Mouse (Mus musculus) T-cell, adult 2 months (primary cell): Measurements from ENCODE around the gene Anxa6.

Experiments used
- DNase-seq: peaks from one replicate; pipeline ENCODE4 v3.0.0; 2022; ENCODE audit warnings: low spot score

The Anxa6 gene

DNA sequence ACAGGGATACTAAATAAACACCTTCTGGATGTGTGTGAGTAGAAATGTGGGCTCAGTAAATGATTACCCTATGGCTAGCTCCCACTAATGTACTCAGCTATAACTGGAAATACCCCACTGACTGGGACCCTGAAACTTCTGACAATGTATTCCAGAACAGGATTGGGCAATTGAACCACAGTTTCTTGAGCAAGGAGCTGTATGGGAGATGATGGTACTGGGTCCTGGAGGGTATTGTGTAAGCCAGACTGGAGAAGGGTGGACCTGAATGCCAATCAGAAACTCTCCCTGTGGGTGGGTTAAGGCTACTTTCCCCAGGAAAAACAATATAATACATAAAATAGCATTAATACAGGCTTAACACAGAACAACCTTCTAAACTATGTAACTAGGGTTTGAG, 43.3 kb downstream of the Anxa6 start:
- DNase-seq: no peak

DNA sequence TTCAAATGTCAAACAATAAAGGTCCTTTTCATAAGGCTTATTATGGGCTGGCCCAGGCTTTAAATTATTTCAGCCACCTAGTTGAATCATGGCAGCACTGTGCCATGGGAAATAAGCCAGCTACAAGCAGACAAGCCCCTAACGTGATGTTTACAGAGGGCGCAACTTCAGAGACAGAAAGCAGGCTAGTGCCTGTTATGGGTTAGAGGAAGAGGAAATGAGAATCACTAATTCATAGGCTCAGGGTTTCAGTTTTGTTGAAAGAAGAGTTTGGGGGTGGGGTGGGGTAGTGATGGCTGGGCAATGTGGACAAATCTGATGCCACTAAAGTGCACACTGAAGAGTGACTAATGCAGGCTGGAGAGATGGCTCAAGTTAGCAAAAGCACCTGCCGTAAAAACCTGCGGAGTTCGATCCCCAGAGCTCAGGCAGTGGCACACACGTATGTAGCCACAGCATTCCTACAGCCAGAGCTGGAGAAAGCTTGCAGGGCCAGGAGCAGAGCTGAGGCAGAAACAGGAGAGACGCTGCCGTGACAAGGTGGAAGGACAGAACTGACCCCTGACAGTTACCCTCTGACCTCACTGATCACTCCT, 44.4 kb downstream of the Anxa6 start:
- no peak for DNase-seq

DNA sequence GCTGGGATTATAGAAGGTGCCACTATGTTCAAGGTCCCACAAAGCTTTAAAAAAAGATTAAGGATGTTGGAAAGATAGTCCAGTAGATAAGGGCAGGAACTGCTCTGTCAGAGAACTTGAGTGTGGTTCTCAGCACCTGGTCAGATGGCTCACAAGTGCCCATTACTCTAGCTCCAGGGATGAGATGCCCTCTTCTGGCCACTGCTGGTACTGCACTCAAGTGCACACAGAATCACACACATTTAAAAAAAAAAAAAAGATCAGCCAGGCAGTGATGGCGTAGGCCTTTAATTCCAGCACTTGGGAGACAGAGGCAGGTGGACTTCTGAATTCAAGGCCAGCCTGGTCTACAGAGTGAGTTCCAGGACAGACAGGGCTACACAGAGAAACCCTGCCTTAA, 45.3 kb downstream of the Anxa6 start:
- DNase-seq: peak; percentile 44

GRCm38 (mm10) chr11:54985086-54985485, 48.2 kb downstream of the Anxa6 start:
- no peak for DNase-seq

DNA sequence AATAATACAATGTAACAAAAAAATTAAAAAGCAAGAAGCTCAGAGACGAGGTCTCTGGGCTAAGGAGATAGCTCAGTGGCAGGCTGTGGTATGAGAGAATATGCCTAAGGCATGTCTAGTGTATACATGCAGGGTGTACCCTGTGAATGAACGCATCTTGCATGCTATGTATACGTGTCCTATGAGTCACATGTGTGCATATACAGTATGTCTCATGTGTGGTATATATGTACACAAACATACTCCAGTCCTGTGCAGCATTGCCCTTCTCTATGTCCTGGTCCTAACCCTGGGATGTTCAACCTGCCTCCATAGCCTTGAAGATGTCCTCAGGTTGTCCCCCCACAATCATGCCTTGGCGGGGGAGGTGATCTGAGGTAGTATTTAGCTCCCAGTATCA, 48.7 kb downstream of the Anxa6 start:
- no peak for DNase-seq

- DNase-seq: peak; percentile 53
These were observed 49.2 kb downstream of the Anxa6 start for GRCm38 (mm10) chr11:54984085-54984484.

- DNase-seq: no peak
These were observed 50.7 kb downstream of the Anxa6 start for GRCm38 (mm10) chr11:54982520-54982919.

DNA sequence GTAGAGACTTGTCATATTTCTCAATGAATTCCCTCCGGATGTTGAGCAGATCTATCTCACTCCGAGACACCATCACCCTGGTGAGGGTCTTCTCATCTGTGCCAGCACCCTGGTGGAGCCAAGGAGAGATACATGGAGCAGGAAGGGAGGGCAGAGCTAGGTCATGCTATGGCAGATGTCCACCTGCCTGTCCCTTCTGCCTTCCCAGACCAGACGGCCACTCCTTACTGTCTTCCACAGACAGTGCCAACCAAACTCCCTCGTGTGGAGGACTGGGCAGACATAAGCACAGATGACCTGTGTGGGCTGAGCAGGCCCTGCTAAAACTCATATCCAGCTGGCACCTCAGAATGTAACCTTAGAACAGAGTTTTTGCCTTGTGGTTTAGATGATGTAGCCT, 51.6 kb downstream of the Anxa6 start:
- DNase-seq: no peak

DNA sequence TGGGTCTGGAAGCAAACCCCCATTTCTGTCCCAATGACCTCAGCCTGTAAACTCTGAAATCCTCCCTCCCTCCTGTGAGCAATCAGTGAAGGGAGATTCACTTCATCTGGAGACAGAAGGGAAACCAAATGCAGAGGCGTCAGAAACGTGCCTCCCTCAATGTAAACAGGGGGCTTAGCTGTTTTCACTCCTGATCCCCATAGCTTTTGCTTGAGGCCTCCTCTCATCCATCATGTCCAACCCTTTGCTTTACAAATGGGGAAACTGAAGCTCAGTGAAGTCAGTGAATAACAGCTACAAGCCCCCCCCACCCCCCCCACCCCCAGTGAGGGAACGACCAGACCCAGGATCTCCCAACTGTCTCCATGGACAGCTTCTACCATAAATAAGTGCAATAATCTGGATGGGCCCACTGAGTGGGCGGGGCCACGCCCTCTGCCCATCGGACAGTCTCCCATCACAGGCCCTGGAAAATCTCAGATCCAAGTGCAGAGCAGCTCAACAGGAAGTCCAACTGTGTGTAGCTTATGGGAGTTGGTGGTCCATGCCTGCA, 55.8 kb downstream of the Anxa6 start:
- no peak for DNase-seq

GRCm38 (mm10) chr11:54976351-54976750, 56.9 kb downstream of the Anxa6 start:
- no peak for DNase-seq

DNA sequence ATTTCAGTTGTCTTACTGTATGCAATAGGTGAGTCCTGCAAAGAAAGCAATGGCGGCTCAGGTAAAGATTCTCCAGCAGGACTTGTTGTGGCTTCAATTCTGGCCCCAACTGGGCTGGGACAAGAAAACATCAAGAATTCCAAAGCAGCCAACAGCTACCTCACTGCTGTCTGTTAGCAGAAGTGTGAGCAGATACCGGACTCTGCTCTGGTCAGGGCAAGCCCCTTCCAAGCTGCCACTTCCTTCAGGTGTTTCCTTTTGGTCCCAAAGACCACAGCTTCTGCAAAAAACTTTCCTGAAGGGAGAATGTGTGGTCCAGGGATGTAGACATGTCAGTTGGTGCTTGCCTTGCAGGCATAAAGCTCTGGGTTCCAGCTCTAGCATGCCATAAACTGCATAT, 57.5 kb downstream of the Anxa6 start:
- no peak for DNase-seq

GRCm38 (mm10) chr11:54975340-54975739, 57.9 kb downstream of the Anxa6 start:
- no peak for DNase-seq

GRCm38 (mm10) chr11:54974639-54975038, 58.6 kb downstream of the Anxa6 start:
- no peak for DNase-seq

- DNase-seq: peak; percentile 81
These were observed 59.6 kb downstream of the Anxa6 start for GRCm38 (mm10) chr11:54973481-54974212.

DNA sequence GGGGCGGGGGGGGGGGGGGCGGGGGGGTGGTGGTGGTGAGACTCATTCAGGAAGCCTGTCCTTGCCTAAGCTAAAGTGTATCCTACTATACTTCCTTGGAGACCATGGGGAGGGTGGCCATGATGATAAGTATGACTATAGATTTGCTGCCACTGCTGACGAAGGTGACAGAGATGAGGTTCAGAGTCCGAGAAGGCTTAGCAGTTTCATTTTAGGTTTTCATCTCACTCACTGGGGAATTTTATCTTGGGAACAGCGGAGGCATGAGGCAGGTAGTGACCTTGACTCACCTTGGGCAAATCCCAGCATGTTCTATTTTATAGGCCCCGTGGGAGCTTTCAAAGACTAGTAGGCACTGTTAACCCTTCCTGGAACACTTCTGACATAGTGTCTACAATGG, 60.5 kb downstream of the Anxa6 start:
- no peak for DNase-seq

DNA sequence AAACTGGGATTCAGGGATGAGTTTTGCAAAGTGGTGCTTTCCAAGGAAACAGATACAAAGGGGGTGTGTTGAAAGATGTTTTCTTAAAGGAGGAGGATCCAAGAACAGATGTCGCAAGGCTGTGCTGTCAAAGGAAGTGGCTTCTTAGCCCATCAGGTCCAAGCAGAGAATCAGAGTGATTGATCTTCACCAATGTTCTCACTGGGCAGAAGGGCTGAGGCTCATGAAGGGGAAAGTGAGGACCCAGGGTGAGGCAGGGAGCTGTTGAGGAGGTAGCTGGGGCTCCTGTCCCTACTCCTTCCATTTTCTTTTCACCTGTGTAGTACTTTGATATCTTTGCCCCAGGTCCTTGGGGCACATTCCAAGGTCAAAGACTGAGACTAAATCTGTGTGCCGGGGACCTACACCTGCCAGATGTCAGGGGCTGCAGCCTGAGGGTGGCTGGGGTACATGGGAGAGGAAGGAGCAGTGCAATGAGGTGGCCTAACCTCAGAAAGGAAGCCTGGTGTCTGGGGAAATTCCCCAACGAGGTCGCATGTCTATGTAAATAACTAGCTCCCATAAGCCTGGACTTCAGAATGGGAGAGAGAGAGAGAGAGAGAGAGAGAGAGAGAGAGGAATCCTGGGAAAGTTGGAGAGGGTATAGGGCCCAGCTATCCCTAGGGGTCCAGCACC, 61.1 kb downstream of the Anxa6 start:
- DNase-seq: peak; percentile 79

DNA sequence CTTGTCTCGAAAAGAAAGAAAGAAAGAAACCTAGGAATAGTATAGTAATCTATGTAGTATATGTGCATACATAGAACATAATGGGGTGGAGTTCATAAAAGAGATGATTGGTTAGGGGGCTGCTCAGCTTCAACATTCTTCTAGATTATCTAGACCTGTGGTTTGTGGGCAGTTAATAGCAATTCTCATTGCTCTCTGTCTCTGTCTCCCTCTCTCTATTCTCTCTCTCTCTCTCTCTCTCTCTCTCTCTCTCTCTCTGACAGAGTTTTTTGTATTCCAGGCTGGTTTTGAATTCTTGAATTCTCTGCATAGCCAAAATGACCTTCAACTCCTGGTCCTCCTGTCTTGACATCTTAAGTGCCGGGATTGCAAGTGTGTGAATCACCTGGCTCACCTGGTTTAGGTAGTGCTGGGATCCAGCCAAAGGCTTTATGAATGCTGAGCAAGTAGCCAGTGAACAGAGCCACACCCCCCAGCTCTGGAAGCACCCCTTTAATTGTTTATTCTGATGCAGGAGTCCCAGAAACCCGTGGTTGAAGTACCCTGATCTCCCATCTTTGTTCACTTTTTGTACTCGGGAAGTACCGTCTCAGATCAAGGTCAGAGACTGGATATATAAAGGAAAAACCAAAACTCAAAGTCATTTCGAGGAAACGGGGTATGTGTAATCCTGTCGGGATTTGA, 61.7 kb downstream of the Anxa6 start:
- no peak for DNase-seq

GRCm38 (mm10) chr11:54965234-54965633, 68.0 kb downstream of the Anxa6 start:
- no peak for DNase-seq

GRCm38 (mm10) chr11:54962810-54963209, 70.4 kb downstream of the Anxa6 start, which contains the start of gene Tnip1:
Tnip1 (minus strand) TSS chr11:54962917.
- peak; percentile 78 for DNase-seq

GRCm38 (mm10) chr11:54961921-54962320, 71.3 kb downstream of the Anxa6 start:
- DNase-seq: no peak

DNA sequence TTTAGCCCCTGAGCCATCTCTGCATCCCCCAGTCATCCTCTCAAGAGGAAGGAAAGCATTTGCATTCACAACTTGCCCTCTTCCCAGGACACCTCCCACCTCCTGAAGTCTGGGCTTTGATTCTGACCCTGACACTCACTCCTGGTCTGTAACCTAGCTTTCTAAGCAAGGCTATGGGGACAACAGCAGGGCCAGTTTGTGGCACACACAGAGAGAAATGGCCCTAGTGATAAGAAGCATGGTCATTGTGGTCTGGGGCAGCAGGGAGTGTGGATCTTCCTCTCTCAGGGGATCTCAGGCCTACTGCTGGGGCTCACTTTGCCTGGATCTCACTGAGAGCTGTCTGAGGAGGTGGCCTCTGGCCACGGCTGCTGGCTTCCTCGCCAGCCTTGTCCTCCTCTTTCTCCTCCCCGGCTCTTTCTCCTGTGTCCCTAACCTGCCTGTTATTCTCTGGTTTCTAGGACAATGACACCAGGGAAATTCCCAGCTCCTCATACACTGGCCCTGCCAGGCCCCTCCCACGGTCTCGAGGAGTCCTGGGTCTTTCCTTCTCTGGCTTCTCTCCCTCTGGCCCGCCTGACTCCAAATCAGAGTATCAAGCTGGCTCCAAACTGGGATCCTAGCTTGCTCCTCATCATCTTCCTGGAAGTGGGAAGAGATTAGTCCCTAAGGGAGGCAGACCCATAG, 71.9 kb downstream of the Anxa6 start:
- DNase-seq: no peak

- DNase-seq: no peak
These were observed 73.0 kb downstream of the Anxa6 start for GRCm38 (mm10) chr11:54960251-54960650.
